Mouse (Mus musculus): ENCODE measurements around the gene Gpatch3. TPM values are rescaled to one million over a fixed set of nuclear protein-coding genes. Genes with fewer than 3 reads are reported as not detected.
A peak's percentile ranks its signal among the peaks of the same experiment; 100 is the strongest.

Gene Gpatch3
- polyA plus RNA-seq, 1 experiment: 5.7 TPM

- Histone ChIP-seq H3K27ac (ENCODE audit: insufficient read depth, low read length) (no peak overlapping the region), H3K4me1 (ENCODE audit: control insufficient read depth, insufficient read depth, low read length) (peaks cover 5% of the 10 kb centered on the region), H3K4me3 (ENCODE audit: insufficient read depth, low read length) (no peak overlapping the region)
- TF ChIP-seq POLR2A (IDR thresholded peaks at IDR 0.05; ENCODE audit: low read depth, low read length): 0 out of 2 replicates have a peak, but pooled peaks have one; percentile 22
- TF ChIP-seq CTCF (IDR thresholded peaks at IDR 0.05; ENCODE audit: borderline replicate concordance, insufficient read depth, low read length): peak; percentile 31; the same call in 1 of the 2 replicates
These were observed 58.9 kb downstream of the Gpatch3 start for GRCm38 (mm10) chr4:133633332-133634042.

Other genes starting within 250 kb of the Gpatch3 start
- gene Wdtc1, start 221.3 kb upstream of the Gpatch3 start, polyA plus RNA-seq (2011; ENCODE audit: insufficient read length, low read depth, missing spikeins): 21.2 and 21.7 TPM in 2 replicates
- 26.2 and 34.7 TPM in 2 replicates for gene Slc9a1, start 205.0 kb upstream of the Gpatch3 start, polyA plus RNA-seq (2011; ENCODE audit: insufficient read length, low read depth, missing spikeins)
- gene Tent5b, start 94.6 kb upstream of the Gpatch3 start, polyA plus RNA-seq (2011; ENCODE audit: insufficient read length, low read depth, missing spikeins): 9.1 and 13.3 TPM in 2 replicates
- gene Trnp1, start 76.2 kb upstream of the Gpatch3 start, polyA plus RNA-seq (2011; ENCODE audit: insufficient read length, low read depth, missing spikeins): 32.3 and 37.4 TPM in 2 replicates
- gene Kdf1, start 55.8 kb upstream of the Gpatch3 start, polyA plus RNA-seq (2011; ENCODE audit: insufficient read length, low read depth, missing spikeins): not detected in 2 replicates
- gene Nudc, start 28.7 kb upstream of the Gpatch3 start, polyA plus RNA-seq (2011; ENCODE audit: insufficient read length, low read depth, missing spikeins): 84.2 and 89.6 TPM in 2 replicates
- gene Nr0b2, start 21.4 kb upstream of the Gpatch3 start, polyA plus RNA-seq (2011; ENCODE audit: insufficient read length, low read depth, missing spikeins): not detected in 2 replicates
- gene Gpn2, start 9.6 kb downstream of the Gpatch3 start, polyA plus RNA-seq (2011; ENCODE audit: insufficient read length, low read depth, missing spikeins): 10.9 and 12.2 TPM in 2 replicates
- 8.4 and 12.1 TPM in 2 replicates for gene Sfn, start 27.4 kb downstream of the Gpatch3 start, polyA plus RNA-seq (2011; ENCODE audit: insufficient read length, low read depth, missing spikeins)
- gene Zdhhc18, start 75.4 kb downstream of the Gpatch3 start, polyA plus RNA-seq (2011; ENCODE audit: insufficient read length, low read depth, missing spikeins): 28.8 and 31.3 TPM in 2 replicates
- 6.9 and 10.4 TPM in 2 replicates for gene Pigv, start 97.9 kb downstream of the Gpatch3 start, polyA plus RNA-seq (2011; ENCODE audit: insufficient read length, low read depth, missing spikeins)
- gene Arid1a, start 182.0 kb downstream of the Gpatch3 start, polyA plus RNA-seq (2011; ENCODE audit: insufficient read length, low read depth, missing spikeins): 43.9 and 52.1 TPM in 2 replicates

All from embryonic fibroblast, embryonic 13.5 days (primary cell).